Mouse (Mus musculus): ENCODE data around the gene Nell2. TPM values are rescaled to one million over a fixed set of nuclear protein-coding genes. Genes with fewer than 3 reads are reported as not detected.

Nell2 gene
- polyA plus RNA-seq, 1 experiment from 2014 or later = 1.3 TPM

DNA sequence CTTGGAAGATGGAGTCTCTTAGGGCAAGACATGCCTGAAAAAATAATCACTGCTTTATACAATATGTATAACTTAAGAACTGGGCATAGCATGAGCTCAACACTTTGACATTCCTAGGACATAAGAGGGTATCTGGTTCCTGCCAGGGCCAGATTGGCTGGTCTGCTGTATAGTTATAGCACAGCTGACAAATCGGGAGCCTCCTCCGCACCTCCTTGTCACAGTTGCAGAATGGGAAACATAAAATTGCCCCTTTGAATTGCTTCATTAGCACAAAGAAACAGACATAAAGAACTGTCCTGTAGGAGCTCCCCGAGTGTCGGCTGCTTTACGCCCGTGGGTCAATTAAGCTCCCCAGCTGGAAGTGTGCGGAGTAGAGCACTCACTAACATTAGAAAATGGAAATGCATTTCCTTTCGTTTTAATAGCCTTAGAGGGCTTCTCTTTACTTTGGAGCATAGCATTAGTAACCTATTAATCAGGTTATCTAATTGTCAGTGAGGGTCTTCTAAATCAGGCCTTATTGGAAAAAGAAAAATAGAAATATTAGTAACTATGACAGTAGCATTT lies 473.2 kb downstream of the Nell2 start:
- no peak for TF ChIP-seq CTCF (IDR thresholded peaks at IDR 0.05; ENCODE audit: low read depth)
- 90% methylated on average over 8 of the region's 8 CpGs for WGBS

DNA sequence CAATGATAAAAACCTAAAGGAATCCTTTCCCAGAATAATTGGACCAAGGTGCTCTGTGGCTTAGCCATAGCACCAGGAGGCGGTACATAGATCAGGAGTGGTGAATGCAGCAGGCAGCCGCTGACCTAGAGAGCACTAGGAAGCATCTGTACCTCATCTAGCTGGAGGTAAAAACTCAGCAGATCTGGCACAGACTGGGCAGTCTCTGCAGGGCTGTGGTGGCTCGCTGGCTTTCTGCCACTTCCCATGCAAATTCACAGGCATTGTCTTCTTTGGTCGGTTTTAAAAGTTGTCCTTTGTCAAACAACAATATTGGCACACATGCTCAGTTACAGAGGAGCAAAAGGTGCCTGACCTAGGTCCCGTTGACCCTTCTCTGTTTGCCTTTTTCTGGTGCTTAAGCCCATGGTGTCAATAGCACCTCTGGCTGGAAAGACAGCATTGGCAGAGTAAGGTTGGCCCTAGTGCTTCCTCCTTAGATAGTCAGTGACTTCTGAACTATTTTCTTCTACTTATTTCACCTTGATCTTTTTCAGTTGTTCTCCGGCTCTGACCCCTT lies 479.1 kb downstream of the Nell2 start:
- Histone ChIP-seq H3K36me3 (ENCODE audit: insufficient read depth) (no peaks in the 10 kb centered on the region), H3K4me1 (ENCODE audit: insufficient read depth) (no peaks in the 10 kb centered on the region), H3K4me2 (no peak overlapping the region), H3K4me3 (ENCODE audit: low read depth, low read length) (no peak overlapping the region), H3K27ac (ENCODE audit: low read depth) (no peak overlapping the region), H3K27me3 (ENCODE audit: insufficient read depth, low read length) (no peaks in the 10 kb centered on the region), H3K9me3 (ENCODE audit: low read depth, low read length) (no peaks in the 10 kb centered on the region), H3K9ac (no peak overlapping the region)
- ATAC-seq (ENCODE audit: insufficient read depth) (no peak), DNase-seq (no peak)
- WGBS = 64% methylated on average over 6 of the region's 6 CpGs
- no peak for TF ChIP-seq CTCF (IDR thresholded peaks at IDR 0.05; ENCODE audit: low read depth)

More for the DNA sequence above, 473.2 kb downstream of the Nell2 start:
- no peak overlapping the region for H3K27ac ChIP-seq (ENCODE audit: low read depth)
- H3K4me1 ChIP-seq (ENCODE audit: insufficient read depth) = no peaks in the 10 kb centered on the region
- DNase-seq (no peak), ATAC-seq (ENCODE audit: insufficient read depth) (no peak)
- no peaks in the 10 kb centered on the region for H3K36me3 ChIP-seq (ENCODE audit: insufficient read depth)
- H3K27me3 ChIP-seq (ENCODE audit: insufficient read depth, low read length) = no peaks in the 10 kb centered on the region
- H3K9ac ChIP-seq = no peak overlapping the region
- H3K4me2 ChIP-seq = no peak overlapping the region
- H3K9me3 ChIP-seq (ENCODE audit: low read depth, low read length) = no peaks in the 10 kb centered on the region
- H3K4me3 ChIP-seq (ENCODE audit: low read depth, low read length) = no peak overlapping the region

DNA sequence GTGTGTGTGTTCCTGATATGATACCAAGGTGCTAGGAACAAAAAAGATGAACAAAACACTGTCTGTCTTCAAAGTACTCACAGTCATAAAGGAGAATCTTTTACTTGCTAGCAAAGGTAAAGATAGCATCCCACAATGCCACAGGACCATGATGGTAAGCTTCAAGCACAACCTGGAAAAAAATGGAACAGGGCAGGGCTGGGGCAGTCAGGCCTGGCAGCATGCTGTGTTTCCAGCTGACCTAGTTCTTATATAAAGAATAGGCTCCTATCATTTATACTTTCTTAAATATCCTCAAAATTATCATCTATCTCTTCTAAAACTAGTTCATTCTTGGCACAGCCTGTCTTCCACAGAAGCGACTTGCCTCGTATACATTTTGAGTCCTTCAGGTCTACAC lies 480.9 kb downstream of the Nell2 start:
- DNase-seq = no peak
- WGBS = 85% methylated on average over 2 of the region's 2 CpGs
- no peaks in the 10 kb centered on the region for H3K4me1 ChIP-seq (ENCODE audit: insufficient read depth)
- ATAC-seq (ENCODE audit: insufficient read depth) = no peak
- no peak overlapping the region for H3K4me3 ChIP-seq (ENCODE audit: low read depth, low read length)
- H3K9me3 ChIP-seq (ENCODE audit: low read depth, low read length) = no peaks in the 10 kb centered on the region
- H3K9ac ChIP-seq = no peak overlapping the region
- H3K27me3 ChIP-seq (ENCODE audit: insufficient read depth, low read length) = no peaks in the 10 kb centered on the region
- no peaks in the 10 kb centered on the region for H3K36me3 ChIP-seq (ENCODE audit: insufficient read depth)
- H3K4me2 ChIP-seq = no peak overlapping the region
- TF ChIP-seq CTCF (IDR thresholded peaks at IDR 0.05; ENCODE audit: low read depth) = no peak
- no peak overlapping the region for H3K27ac ChIP-seq (ENCODE audit: low read depth)

DNA sequence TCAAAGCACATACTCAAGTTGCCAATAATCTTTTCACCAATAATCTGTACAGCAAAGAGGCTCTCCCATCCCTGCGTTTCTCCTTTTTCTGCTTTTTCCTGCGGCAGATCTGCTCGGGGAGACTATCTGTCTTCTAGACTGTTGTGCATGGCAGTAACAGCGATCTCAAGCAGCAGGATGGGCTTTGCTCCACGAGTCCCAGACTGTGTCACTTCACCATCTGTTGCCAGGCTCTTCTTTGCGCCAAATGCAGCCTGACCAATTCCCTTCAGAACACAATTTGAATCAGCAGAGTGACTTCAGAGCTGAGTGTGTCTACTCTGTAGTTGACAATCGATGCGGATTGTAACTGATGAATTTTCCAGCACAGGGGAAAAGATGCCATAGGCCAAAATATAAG lies 484.3 kb downstream of the Nell2 start:
- Histone ChIP-seq H3K9me3 (ENCODE audit: low read depth, low read length) (no peaks in the 10 kb centered on the region), H3K4me1 (ENCODE audit: insufficient read depth) (no peaks in the 10 kb centered on the region), H3K36me3 (ENCODE audit: insufficient read depth) (no peaks in the 10 kb centered on the region), H3K27ac (ENCODE audit: low read depth) (no peak overlapping the region), H3K4me2 (no peak overlapping the region), H3K4me3 (ENCODE audit: low read depth, low read length) (no peak overlapping the region), H3K27me3 (ENCODE audit: insufficient read depth, low read length) (no peaks in the 10 kb centered on the region), H3K9ac (no peak overlapping the region)
- DNase-seq (no peak), ATAC-seq (ENCODE audit: insufficient read depth) (no peak)
- 69% methylated on average over 8 of the region's 8 CpGs for WGBS
- no peak for TF ChIP-seq CTCF (IDR thresholded peaks at IDR 0.05; ENCODE audit: low read depth)

DNA sequence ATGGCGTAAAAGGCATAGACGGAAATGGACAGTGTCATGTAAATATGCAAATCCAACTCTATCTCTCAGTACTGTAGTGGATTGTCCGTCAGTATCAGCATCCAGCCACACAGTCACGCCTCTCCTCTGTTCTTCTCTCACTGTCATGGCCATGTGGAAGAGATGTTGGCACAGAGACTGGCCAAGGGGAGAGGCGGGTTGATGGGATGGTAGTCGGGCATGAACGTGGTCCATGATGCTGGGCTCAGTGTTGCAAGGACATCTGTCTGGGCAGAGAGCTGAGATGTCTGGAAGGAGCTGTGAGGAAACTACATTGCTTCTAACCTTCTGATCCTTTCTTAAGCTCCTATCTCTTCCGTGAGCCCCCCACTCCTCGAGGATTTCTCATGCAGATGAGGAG lies 485.9 kb downstream of the Nell2 start:
- Histone ChIP-seq H3K36me3 (ENCODE audit: insufficient read depth) (no peaks in the 10 kb centered on the region), H3K4me3 (ENCODE audit: low read depth, low read length) (no peak overlapping the region), H3K27me3 (ENCODE audit: insufficient read depth, low read length) (no peaks in the 10 kb centered on the region), H3K4me1 (ENCODE audit: insufficient read depth) (no peaks in the 10 kb centered on the region), H3K27ac (ENCODE audit: low read depth) (no peak overlapping the region), H3K9ac (no peak overlapping the region), H3K9me3 (ENCODE audit: low read depth, low read length) (no peaks in the 10 kb centered on the region), H3K4me2 (no peak overlapping the region)
- 74% methylated on average over 9 of the region's 9 CpGs for WGBS
- ATAC-seq (ENCODE audit: insufficient read depth) (no peak), DNase-seq (no peak)
- no peak for TF ChIP-seq CTCF (IDR thresholded peaks at IDR 0.05; ENCODE audit: low read depth)

DNA sequence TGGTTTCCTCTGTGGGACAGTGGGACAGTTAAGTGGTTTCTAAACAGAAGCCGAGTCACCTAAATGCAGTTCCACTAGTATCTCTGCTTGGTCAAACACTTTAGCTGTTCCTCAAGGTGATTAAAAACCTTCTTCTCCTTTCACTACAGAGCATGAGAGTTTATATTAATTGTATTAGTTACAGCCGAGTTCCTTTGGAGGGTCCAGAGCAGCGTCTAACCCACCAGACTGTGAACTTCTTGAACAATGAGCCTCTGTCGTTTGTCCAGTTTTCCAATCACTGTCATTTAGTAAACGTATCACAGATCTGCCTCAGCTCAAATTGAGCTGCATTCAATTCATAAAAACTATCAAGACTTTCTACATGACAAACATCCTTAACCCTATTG lies 498.9 kb downstream of the Nell2 start:
- no peak for ATAC-seq (ENCODE audit: insufficient read depth)
- H3K36me3 ChIP-seq (ENCODE audit: insufficient read depth) = no peaks in the 10 kb centered on the region
- no peak for TF ChIP-seq CTCF (IDR thresholded peaks at IDR 0.05; ENCODE audit: low read depth)
- no peaks in the 10 kb centered on the region for H3K9me3 ChIP-seq (ENCODE audit: low read depth, low read length)
- no peak overlapping the region for H3K27ac ChIP-seq (ENCODE audit: low read depth)
- H3K4me2 ChIP-seq = no peak overlapping the region
- no peak overlapping the region for H3K4me3 ChIP-seq (ENCODE audit: low read depth, low read length)
- H3K27me3 ChIP-seq (ENCODE audit: insufficient read depth, low read length) = no peaks in the 10 kb centered on the region
- no peak for DNase-seq
- H3K9ac ChIP-seq = no peak overlapping the region
- H3K4me1 ChIP-seq (ENCODE audit: insufficient read depth) = no peaks in the 10 kb centered on the region
- WGBS = 62% methylated on average over 5 of the region's 5 CpGs

DNA sequence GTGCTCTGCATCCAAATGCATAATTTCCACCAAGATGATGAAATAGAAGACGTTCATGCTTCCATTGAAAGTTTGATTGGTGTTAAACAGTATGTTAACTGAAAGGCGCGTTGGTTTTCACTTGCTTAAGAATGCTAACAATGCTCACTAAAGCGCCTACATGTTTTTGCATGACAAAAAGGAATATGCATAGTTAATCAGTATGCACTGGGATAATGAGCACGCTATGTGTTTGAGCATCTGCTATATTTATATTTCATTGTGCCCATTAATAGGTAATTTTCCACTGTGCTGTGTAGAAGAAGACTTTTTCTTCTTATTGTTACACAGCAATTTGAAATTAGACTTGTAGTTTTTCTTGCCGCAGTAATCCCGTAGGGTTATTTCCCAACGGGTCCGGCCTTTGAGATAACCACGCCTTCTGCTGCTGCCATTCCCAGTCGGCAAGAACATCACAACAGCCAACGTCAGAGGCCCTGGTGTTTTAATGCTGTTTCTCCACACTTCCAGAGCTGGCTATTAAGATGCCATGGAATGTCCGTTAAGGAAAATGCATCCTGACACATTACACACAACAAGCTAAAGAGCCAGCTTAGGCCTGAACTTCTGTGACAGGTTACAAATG lies 499.4 kb downstream of the Nell2 start:
- DNase-seq = no peak
- Histone ChIP-seq H3K9ac (no peak overlapping the region), H3K36me3 (ENCODE audit: insufficient read depth) (no peaks in the 10 kb centered on the region), H3K27ac (ENCODE audit: low read depth) (no peak overlapping the region), H3K4me1 (ENCODE audit: insufficient read depth) (no peaks in the 10 kb centered on the region), H3K9me3 (ENCODE audit: low read depth, low read length) (no peaks in the 10 kb centered on the region), H3K27me3 (ENCODE audit: insufficient read depth, low read length) (no peaks in the 10 kb centered on the region), H3K4me3 (ENCODE audit: low read depth, low read length) (no peak overlapping the region), H3K4me2 (no peak overlapping the region)
- TF ChIP-seq CTCF (IDR thresholded peaks at IDR 0.05; ENCODE audit: low read depth) = no peak
- no peak for ATAC-seq (ENCODE audit: insufficient read depth)
- 84% methylated on average over 13 of the region's 13 CpGs for WGBS

Other genes starting within 250 kb of the Nell2 start
- gene Dbx2, start 127.4 kb upstream of the Nell2 start, polyA plus RNA-seq (2014; fragmentation: Nextera tagmentation; extraction: Ambion mirVana) = not detected in 2 replicates